Mouse (Mus musculus): Measurements from ENCODE around the gene Pex11g. TPM values are rescaled to one million over a fixed set of nuclear protein-coding genes. Genes with fewer than 3 reads are reported as not detected.

Pex11g gene
- 6.0 TPM for polyA plus RNA-seq (2017; shearing (Covaris generic))

DNA sequence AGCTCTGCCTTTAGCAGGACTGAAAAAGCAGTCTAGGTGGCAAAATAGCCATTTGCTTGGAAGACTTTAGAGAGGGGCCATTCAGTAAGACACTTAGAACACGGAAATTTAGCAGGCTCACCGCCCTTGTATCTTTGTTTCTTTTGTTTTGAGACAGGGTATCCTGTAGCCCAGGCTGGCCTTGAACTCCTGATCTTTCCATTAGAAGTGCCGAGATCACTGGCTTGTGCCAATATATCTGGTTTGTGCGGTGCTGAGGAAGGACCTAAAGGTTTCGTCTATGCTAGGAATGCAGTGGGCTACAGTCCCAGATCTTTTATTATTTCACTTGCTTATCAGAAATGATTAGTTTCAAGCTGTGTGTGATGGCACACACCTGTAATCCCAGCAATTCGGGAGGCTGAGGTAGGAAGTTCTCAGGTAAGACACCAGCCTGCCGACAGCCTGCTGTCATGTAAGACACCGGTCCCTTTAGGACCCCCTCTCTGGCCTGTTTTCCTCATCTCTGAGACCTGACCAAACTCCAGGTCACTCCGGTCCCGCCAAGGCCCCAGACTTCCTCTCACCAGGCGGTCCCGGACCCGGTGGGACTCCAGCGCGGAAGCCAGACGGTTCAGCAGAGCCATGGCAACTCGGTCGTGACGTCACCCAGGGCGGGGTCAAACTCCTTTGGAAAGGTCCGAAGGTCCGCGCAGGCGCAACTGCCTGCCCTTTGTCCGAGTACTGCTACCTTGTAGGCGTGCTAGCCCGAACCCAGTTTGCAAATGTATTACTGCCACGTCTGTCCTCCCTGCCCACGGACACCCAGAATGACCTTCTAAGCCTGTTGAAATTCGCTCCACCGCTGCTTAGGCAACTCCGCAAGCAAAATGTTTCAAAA, at the start of gene Pex11g:
Pex11g (minus strand) TSS at position 675 of the 880 bp plus-strand sequence.

DNA sequence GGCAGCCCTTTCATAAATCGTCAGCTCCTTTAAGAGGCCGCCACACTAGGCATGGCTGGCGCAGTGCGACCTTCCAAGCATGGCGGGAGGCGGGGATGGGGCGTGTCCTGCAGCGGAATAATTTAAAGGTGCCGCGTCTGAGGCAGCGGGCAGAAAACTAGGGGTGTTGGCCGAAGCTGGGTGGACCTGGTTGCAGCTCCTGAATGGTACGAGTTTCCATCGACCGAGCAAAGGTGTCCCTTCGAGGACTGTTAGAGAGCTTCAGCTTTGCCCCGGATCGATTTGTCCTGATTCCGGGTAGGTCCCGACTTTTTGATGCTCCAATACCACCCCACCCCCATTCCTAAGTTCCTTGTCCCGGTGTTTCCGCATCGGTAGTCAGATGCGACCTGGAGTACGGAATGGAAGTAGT, 47.8 kb upstream of the Pex11g start, which contains the start of gene Pnpla6:
Pnpla6 (plus strand) TSS at position 125 of the 412 bp plus-strand sequence.

GRCm38 (mm10) chr8:3500235-3501090, 33.0 kb upstream of the Pex11g start, which contains the start of gene Mcoln1:
Gene Mcoln1 (plus strand): TSS chr8:3500457.

DNA sequence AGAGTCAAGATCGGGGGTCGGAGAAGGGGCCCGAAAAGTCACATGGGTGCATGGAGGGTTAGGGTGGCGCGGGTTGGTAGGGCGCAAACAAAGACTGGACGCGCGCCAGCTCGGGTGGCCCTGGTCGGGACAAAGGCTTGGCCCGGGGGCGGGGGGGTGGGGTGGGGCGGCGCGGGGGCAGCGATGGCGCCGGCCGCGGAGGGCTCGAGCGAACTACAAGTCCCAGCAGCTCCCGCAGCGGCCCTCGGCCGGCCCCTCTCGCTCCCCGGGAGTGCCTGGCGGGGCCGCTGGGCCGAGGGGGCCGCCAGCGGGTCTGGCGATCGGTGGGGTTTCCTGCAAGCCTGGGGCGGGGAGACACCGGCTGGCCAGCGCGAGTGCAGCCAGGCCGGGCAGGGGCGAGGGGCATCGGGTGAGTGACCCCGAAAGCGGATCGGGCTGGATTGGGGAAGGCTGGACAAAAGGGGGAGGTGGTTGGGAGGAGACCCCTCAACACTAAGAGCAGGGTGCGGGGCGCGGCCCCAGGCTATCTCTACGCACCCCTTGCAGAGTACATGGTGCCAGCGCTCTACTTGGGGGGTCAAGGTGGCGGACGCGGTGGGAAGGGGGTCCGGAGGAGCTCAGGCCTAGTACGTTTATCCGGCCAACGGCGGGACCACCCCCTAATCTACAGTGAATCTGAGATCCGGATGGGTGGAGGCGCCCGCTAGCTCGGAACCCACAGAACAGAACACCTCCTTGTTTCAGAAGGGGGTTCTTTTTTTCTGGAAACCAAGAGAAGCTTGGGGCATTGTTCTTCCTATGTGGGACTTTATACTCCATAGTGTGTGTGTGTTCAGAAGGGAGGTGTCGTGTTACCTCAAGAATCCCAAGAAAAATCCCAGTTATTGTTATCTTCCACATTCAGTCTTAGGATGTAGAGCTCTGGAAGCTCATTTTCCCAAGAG, 25.7 kb upstream of the Pex11g start, which contains the start of gene Zfp358:
Zfp358 (plus strand) TSS at position 238 of the 944 bp plus-strand sequence.

DNA sequence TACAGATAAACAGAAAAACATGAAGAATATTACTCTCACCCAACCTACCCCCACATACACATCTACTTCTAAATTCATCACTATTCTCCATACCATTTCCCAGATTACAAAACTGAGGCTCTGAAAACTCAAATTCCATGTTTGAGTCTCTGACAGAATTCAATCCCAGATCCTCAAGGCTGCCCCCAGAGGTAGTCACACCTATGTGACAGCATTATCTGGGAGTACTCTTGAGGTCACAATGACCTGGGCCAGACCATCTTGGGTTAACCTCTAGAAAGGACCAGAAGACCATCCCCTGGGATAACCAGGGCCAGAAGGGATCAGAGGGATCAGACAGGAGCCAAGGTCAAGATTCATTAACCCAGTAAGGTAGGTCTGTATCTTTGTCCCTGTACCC, 3.1 kb upstream of the Pex11g start, which contains the start of gene Tex45:
Tex45 (plus strand) TSS at position 301 of the 400 bp plus-strand sequence.

Other genes starting within 250 kb of the Pex11g start
- gene Insr, start 188.1 kb downstream of the Pex11g start, polyA plus RNA-seq (2017; shearing (Covaris generic)), result 28.5 TPM
- 73.8 TPM for gene A430078G23Rik, start 114.3 kb downstream of the Pex11g start, polyA plus RNA-seq (2017; shearing (Covaris generic))
- gene Arhgef18, start 74.7 kb downstream of the Pex11g start, polyA plus RNA-seq (2017; shearing (Covaris generic)), result 60.8 TPM
- gene Tex45, start 3.2 kb upstream of the Pex11g start, polyA plus RNA-seq (2017; shearing (Covaris generic)), result not detected
- 4.7 TPM for gene Zfp358, start 25.5 kb upstream of the Pex11g start, polyA plus RNA-seq (2017; shearing (Covaris generic))
- gene Mcoln1, start 32.8 kb upstream of the Pex11g start, polyA plus RNA-seq (2017; shearing (Covaris generic)), result 44.5 TPM
- gene Pnpla6, start 47.7 kb upstream of the Pex11g start, polyA plus RNA-seq (2017; shearing (Covaris generic)), result 64.1 TPM
- not detected for gene C330021F23Rik, start 100.3 kb upstream of the Pex11g start, polyA plus RNA-seq (2017; shearing (Covaris generic))
- gene Camsap3, start 119.6 kb upstream of the Pex11g start, polyA plus RNA-seq (2017; shearing (Covaris generic)), result 0.13 TPM
- gene Xab2, start 153.6 kb upstream of the Pex11g start, polyA plus RNA-seq (2017; shearing (Covaris generic)), result 137 TPM
- 127 TPM for gene Pet100, start 153.9 kb upstream of the Pex11g start, polyA plus RNA-seq (2017; shearing (Covaris generic))
- gene Pcp2, start 157.9 kb upstream of the Pex11g start, polyA plus RNA-seq (2017; shearing (Covaris generic)), result not detected
- 231 TPM for gene Stxbp2, start 163.3 kb upstream of the Pex11g start, polyA plus RNA-seq (2017; shearing (Covaris generic))
- gene Retn, start 188.1 kb upstream of the Pex11g start, polyA plus RNA-seq (2017; shearing (Covaris generic)), result not detected
- gene Mcemp1, start 198.1 kb upstream of the Pex11g start, polyA plus RNA-seq (2017; shearing (Covaris generic)), result not detected
- gene Fcor, start 204.7 kb upstream of the Pex11g start, polyA plus RNA-seq (2017; shearing (Covaris generic)), result not detected
- 40.6 TPM for gene Trappc5, start 208.6 kb upstream of the Pex11g start, polyA plus RNA-seq (2017; shearing (Covaris generic))
- 3.1 TPM for gene Fcer2a, start 226.5 kb upstream of the Pex11g start, polyA plus RNA-seq (2017; shearing (Covaris generic))

All from inflammation-experienced regulatory T-cells, adult 16 weeks (primary cell).